Mouse (Mus musculus): ENCODE results near the gene Lonp1. TPM values are rescaled to one million over a fixed set of nuclear protein-coding genes. Genes with fewer than 3 reads are reported as not detected.
"Not testable (repeated sequence)": the region's sequence is repeated elsewhere in the genome, so short reads cannot be mapped to it uniquely, and the experiment has no call there.

Lonp1 gene
- polyA plus RNA-seq, 1 experiment from 2014 or later, result 62.6 TPM

DNA sequence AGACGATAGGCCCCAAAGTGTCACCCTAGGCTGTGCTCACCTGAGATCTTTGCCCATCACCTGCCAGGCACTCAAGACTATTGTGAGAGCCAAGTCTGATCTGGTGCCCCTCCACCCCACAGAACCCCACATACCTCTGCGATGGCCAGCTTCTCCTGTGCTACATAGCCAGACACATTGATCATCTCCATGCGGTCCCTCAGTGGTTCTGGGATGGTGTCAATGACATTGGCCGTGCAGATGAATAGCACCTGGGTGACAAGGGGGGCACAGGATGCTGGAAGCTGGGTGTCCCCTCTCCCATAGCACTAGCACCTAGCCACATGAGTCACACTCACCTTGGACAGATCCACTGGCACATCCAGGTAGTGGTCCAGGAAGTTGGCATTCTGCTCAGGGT, 10.9 kb downstream of the Lonp1 start:
- Histone ChIP-seq H3K27me3 (replicated peaks) (no peaks in the 10 kb centered on the region), H3K9me3 (no peaks in the 10 kb centered on the region), H3K27ac (no peak overlapping the region), H3K36me3 (peaks cover 51% of the 10 kb centered on the region), H3K4me1 (replicated peaks) (peaks cover 27% of the 10 kb centered on the region), H3K4me3 (replicated peaks) (no peak overlapping the region), H3K9ac (no peak overlapping the region), H3K4me2 (replicated peaks) (no peak overlapping the region)
- ATAC-seq, result no peak
- 85% methylated on average over 4 of the region's 4 CpGs for WGBS

DNA sequence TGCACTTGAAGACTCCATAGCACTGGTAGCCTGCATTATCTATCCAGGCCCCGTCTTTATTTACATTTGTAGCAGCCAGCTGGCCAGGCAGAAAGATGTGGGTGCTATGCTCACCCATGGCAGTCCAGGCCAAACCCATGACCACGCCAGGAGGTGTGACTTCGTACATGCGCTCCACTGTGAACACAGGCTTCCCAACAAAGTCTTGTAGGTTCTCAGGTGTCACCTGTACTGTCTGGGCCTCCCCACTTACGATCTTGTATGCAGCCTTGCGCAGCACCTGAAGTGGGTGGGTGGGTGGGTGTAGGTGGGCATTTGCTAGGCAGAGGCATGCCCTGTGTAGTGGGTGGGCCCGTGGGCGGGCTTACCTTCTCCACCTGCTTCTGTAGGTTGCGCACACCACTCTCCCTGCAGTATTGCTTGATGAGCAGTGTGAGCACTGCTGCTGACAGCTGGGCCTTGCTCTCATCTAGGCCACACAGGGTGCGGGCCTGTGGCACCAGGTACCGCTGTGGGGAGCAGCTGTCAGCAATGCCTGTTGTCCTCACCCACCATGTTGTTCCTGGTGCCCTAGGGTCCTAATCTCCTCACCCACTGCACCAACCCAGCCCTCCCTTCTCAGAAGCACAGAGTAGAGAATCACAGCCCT, 11.4 kb downstream of the Lonp1 start:
- peak overlapping the region; percentile 85 for H3K4me2 ChIP-seq (replicated peaks)
- peaks cover 47% of the 10 kb centered on the region for H3K36me3 ChIP-seq
- no peak for ATAC-seq
- H3K27me3 ChIP-seq (replicated peaks), result no peaks in the 10 kb centered on the region
- peak overlapping the region; percentile 74; the same call in 1 of the 2 replicates for H3K4me3 ChIP-seq (replicated peaks)
- 70% methylated on average over 11 of the region's 11 CpGs for WGBS
- no peak overlapping the region for H3K27ac ChIP-seq
- H3K4me1 ChIP-seq (replicated peaks), result peaks cover 27% of the 10 kb centered on the region
- peak overlapping the region; percentile 77 for H3K9ac ChIP-seq
- no peaks in the 10 kb centered on the region for H3K9me3 ChIP-seq

DNA sequence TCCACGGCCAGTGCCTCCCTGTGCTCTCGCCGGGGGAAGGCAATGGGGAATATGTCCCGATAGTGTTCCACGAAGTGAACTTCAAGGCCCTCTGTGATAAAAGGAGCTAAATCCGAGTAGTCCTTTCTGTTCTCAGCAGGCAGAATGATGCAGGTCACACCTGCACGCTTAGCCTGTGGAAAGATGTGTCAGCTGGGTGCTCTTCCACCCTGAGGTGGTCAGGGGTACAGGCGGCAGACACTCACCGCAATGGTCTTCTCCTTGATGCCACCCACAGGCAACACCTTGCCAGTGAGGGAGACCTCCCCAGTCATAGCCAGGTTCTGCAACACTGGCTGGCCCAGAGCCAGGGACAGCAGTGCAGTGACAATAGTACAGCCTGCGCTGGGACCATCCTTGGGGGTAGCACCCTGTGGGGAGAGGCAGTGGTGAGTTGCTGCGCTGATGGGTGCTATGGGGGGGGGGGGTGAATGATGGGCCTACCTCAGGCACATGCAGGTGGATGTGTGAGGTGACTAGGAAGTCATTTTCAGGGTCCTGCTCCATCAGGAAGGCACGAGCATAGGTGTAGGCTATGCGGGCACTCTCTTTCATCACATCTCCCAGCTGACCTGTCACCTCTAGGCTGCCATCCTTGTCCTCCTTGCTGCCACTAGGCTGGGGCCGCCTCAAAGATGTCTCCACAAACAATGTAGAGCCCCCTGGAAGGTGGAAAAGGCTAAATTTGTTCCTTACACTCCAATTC, 12.1 kb downstream of the Lonp1 start:
- H3K4me3 ChIP-seq (replicated peaks), result peak overlapping the region; percentile 74
- no peaks in the 10 kb centered on the region for H3K27me3 ChIP-seq (replicated peaks)
- H3K4me1 ChIP-seq (replicated peaks), result peaks cover 27% of the 10 kb centered on the region
- no peak for ATAC-seq
- peak overlapping the region; percentile 85 for H3K4me2 ChIP-seq (replicated peaks)
- 21% methylated on average over 14 of the region's 14 CpGs for WGBS
- H3K9ac ChIP-seq, result peak overlapping the region; percentile 77
- H3K9me3 ChIP-seq, result no peaks in the 10 kb centered on the region
- peaks cover 40% of the 10 kb centered on the region for H3K36me3 ChIP-seq
- H3K27ac ChIP-seq, result peak overlapping the region; percentile 88; the same call in 1 of the 2 replicates

DNA sequence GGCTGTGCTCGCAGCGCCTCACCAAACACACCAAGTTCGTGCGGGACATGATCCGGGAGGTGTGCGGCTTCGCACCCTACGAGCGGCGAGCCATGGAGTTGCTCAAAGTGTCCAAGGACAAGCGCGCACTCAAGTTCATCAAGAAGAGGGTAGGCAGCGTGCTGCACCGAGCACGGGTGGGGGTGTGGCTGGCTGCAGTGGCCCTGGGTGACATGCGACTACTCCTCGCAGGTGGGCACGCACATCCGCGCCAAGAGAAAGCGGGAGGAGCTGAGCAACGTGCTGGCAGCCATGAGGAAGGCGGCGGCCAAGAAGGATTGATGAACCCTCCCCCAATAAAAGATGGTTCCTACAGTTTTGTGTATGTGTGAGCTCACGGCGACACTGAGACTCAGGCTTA, 12.8 kb downstream of the Lonp1 start:
- not testable (repeated sequence) for H3K9me3 ChIP-seq; H3K27me3 ChIP-seq (replicated peaks); ATAC-seq
- Histone ChIP-seq H3K4me2 (replicated peaks) (peak overlapping the region; percentile 85), H3K9ac (peak overlapping the region; percentile 77), H3K27ac (peak overlapping the region; percentile 88), H3K4me3 (replicated peaks) (peak overlapping the region; percentile 74), H3K36me3 (peaks cover 37% of the 10 kb centered on the region), H3K4me1 (replicated peaks) (peaks cover 27% of the 10 kb centered on the region)
- WGBS, result 1% methylated on average over 26 of the region's 26 CpGs

DNA sequence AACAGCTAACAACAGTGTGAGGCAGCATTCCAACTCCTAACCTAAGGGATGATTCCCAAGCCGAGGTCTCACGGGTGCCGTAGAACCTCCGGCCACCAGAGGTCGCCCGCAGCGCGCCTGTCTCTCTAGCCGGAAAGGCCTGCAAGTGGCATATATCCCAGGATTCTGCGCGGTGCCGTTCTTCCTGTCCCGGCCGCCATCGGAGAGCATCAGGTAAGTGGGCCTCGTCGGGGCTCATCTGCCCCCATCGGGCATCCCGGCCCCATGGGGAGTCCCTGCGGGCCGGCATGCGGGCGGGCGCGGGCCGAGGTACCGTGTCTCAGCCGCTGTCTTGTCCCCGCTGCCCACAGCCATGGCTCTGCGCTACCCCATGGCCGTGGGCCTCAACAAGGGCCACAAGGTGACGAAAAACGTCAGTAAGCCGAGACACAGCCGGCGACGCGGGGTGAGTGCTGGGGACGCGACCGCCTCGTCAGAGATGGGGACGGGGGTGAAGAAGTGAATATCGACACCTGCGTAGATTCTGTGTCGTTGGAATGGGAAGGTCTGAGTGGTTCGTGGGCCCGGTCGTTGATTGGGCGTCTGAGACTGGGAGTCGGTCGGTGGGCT, 13.3 kb downstream of the Lonp1 start, which contains the start of gene Rpl36:
Gene Rpl36, plus strand, starts transcription at position 181 of the 609 bp plus-strand sequence.
- under 1% methylated on average over 52 of the region's 52 CpGs for WGBS
- peak within 1 kb of the TSS; percentile 74 for H3K4me3 ChIP-seq (replicated peaks)
- peak within 1 kb of the TSS; percentile 85 for H3K4me2 ChIP-seq (replicated peaks)
- peak within 1 kb of the TSS; percentile 77 for H3K9ac ChIP-seq
- H3K27me3 ChIP-seq (replicated peaks), result no peaks in the 10 kb centered on the region
- peak; percentile 56 for ATAC-seq
- H3K27ac ChIP-seq, result peak within 1 kb of the TSS; percentile 88
- H3K4me1 ChIP-seq (replicated peaks), result peaks cover 31% of the 10 kb centered on the region
- peaks cover 33% of the 10 kb centered on the region for H3K36me3 ChIP-seq
- no peaks in the 10 kb centered on the region for H3K9me3 ChIP-seq

DNA sequence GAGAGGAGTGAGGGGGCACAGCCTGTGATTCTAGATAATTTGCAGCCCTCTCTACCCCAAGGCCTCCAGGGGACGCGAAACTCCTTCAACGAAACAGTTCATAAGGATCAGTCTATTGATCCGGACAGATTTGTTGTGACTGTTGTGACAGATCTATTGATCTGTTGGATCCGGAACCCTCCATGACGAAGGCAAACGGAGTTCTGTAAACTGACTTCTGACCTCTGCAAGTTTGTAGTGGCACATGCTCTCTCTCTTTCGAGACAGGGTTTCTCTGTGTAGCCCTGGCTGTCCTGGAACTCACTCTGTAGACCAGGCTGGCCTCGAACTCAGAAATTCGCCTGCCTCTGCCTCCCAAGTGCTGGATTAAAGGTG, 14.1 kb downstream of the Lonp1 start:
- Histone ChIP-seq H3K4me2 (replicated peaks) (0 out of 2 replicates have a peak overlapping the region, but pooled peaks have one; percentile 33), H3K4me1 (replicated peaks) (peaks cover 33% of the 10 kb centered on the region), H3K36me3 (peaks cover 28% of the 10 kb centered on the region)
- ATAC-seq; H3K27me3 ChIP-seq (replicated peaks); H3K27ac ChIP-seq; H3K9me3 ChIP-seq; H3K4me3 ChIP-seq (replicated peaks); H3K9ac ChIP-seq: not testable (repeated sequence)
- 59% methylated on average over 10 of the region's 10 CpGs for WGBS

DNA sequence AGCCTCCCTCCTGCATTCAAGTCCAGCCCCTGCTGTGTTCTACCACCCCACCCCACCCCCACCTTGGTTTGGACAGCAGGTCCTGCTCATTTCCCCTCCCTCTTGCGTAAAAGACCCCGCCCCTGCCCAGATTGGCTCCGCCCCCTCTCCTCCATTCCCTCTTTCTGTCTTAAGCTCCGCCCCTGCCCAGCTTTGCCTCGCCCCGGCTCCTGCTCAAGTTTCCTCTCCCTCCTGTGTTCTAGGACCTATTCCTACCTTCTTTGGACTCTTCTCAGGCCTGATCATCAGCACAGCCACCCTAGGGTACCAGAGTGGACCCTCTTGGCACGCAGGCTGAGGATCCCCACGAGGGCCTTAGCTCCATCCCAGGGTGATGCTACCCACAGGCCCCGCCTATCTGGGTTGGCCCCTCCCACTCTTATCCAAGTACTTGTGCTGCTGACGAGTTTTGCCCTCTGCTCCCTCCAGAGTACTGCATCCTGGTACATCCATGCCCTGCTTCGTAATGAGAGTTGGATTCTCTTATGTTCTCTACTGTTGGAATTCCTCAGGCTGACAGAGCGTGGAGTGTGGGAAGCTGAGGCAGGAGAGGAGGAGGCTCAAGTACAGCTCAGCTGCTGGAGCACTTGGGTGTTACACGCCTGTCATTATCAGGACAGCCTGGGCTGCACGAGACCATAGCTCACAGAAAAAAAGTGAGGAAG, 14.7 kb downstream of the Lonp1 start:
- Histone ChIP-seq H3K27me3 (replicated peaks) (no peaks in the 10 kb centered on the region), H3K9ac (no peak overlapping the region), H3K9me3 (no peaks in the 10 kb centered on the region), H3K27ac (peak overlapping the region; percentile 6; the same call in 1 of the 2 replicates), H3K4me3 (replicated peaks) (0 out of 2 replicates have a peak overlapping the region, but pooled peaks have one; percentile 3), H3K4me2 (replicated peaks) (peak overlapping the region; percentile 33; the same call in 1 of the 2 replicates), H3K4me1 (replicated peaks) (peaks cover 33% of the 10 kb centered on the region), H3K36me3 (peaks cover 28% of the 10 kb centered on the region)
- ATAC-seq, result peak; percentile 5; the same call in 1 of the 2 replicates
- WGBS, result 18% methylated on average over 14 of the region's 14 CpGs

DNA sequence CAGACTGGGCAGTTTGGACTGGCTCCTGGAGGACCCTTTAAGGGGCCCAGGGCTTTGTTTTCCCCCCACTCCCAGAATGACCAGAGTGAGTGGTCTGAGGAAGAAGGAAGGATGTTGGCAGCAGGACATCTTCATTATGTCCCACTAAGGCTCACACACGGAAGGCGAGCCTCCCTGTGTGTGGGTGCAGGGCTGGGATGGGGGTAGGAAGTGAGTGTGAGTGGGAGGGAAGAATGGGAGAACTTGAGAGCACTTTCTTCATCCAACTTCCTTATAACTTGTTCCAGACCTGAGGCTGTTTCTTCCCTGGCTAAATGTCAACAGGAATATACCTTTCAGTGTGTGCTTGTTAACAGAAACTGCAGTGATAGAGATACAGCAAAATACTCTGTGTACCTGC, 15.4 kb downstream of the Lonp1 start:
- Histone ChIP-seq H3K36me3 (peaks cover 31% of the 10 kb centered on the region), H3K9me3 (no peaks in the 10 kb centered on the region), H3K4me2 (replicated peaks) (no peak overlapping the region), H3K4me3 (replicated peaks) (no peak overlapping the region), H3K27ac (peak overlapping the region; percentile 6; the same call in 1 of the 2 replicates), H3K4me1 (replicated peaks) (peaks cover 33% of the 10 kb centered on the region), H3K27me3 (replicated peaks) (no peaks in the 10 kb centered on the region), H3K9ac (no peak overlapping the region)
- WGBS, result 82% methylated on average over 2 of the region's 2 CpGs
- ATAC-seq, result no peak

DNA sequence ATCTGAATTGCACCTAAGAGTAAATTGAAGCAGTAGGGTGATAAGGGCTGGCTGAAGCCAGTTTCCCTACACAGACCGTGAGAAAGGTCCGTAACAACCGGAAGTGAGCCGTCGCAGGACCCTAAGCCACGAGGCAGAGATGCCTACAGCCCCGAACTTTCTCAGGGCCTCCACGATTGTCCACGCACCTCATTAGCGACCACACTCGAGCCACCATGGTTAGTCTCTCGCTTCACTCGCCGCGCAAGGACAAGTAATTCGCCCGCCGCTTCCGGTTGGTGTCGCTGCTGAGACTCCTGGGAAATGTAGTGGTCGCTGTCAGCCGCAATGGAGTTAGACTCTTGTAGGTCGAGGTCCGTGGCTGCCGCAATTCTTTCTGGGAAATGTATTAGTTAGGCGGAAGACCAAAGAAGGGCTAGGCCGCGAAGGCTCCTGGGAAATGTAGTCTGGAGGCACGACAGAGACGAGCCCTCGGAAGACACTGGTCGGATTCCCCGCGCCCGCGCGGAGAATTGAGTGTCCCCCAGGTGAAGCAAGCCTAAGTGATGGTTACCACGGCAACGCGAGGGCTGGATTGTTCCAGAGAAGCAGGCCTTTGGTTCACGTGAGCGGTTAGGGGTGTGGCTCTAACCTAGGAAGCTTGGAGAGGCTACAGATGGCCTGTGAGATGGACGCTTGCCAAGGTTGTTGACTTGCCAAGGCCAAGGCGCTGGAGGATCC, 17.1 kb downstream of the Lonp1 start, which contains the start of gene 2410015M20Rik:
Gene 2410015M20Rik, minus strand, starts transcription at position 320 of the 720 bp plus-strand sequence.
- ATAC-seq, result peak; percentile 89
- under 1% methylated on average over 44 of the region's 44 CpGs for WGBS
- Histone ChIP-seq H3K9ac (peak within 1 kb of the TSS; percentile 58), H3K36me3 (peaks cover 30% of the 10 kb centered on the region), H3K27me3 (replicated peaks) (no peaks in the 10 kb centered on the region), H3K4me1 (replicated peaks) (peaks cover 21% of the 10 kb centered on the region), H3K4me2 (replicated peaks) (peak within 1 kb of the TSS; percentile 72), H3K27ac (peak within 1 kb of the TSS; percentile 75), H3K4me3 (replicated peaks) (peak within 1 kb of the TSS; percentile 58), H3K9me3 (no peaks in the 10 kb centered on the region)

DNA sequence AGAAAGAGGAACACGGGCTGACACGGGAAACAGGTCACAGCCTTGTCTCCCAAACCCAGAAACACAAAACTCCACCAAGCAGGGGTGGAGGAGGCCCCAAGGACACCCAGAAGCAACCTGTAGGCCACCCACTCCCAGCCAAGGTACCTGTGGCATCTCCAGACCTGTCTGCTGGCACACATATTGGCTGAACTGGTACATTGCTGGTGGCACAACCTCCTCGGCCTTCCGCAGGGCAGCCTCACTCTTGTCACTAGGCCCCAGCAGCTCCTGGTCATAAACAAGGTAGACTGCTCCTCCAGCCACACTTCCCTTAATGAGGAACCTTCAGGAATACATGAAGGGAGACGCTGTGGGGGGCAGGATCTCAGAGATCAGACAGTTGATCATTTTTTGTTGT, 18.0 kb downstream of the Lonp1 start:
- ATAC-seq, result no peak
- H3K4me2 ChIP-seq (replicated peaks), result peak overlapping the region; percentile 64
- H3K27me3 ChIP-seq (replicated peaks), result no peaks in the 10 kb centered on the region
- 43% methylated on average over 5 of the region's 5 CpGs for WGBS
- peaks cover 16% of the 10 kb centered on the region for H3K4me1 ChIP-seq (replicated peaks)
- peak overlapping the region; percentile 75 for H3K27ac ChIP-seq
- peak overlapping the region; percentile 58 for H3K9ac ChIP-seq
- H3K9me3 ChIP-seq, result no peaks in the 10 kb centered on the region
- H3K36me3 ChIP-seq, result peaks cover 34% of the 10 kb centered on the region
- H3K4me3 ChIP-seq (replicated peaks), result peak overlapping the region; percentile 58

DNA sequence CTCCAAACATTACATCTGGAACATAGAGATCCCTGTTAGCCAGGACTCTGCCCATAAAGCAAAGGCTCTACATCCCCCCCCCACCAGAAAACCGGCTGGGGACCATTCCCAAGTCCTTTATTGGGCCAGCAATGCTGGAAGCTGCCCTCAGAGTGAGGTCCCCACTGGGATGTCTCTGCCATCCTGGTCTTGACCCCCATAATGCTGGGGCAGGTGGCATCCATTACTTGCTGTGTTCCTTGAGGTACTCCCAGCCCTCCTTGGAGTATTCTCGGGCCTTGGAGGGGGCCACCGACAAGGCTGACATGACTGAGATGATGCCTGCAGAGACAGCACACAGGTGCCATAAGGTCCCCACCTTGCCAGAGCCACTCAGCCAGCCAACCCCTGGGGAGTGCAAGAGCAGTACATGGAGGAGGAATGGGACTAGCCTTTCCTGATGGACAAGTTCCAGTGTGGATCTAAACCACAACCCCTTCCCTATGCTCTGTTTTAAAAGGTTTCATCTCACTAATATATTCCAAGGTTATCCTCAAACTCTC, 19.1 kb downstream of the Lonp1 start:
- H3K4me1 ChIP-seq (replicated peaks), result peaks cover 16% of the 10 kb centered on the region
- ATAC-seq, result no peak
- H3K4me2 ChIP-seq (replicated peaks), result no peak overlapping the region; the same call in 1 of the 2 replicates
- no peak overlapping the region for H3K4me3 ChIP-seq (replicated peaks)
- H3K27me3 ChIP-seq (replicated peaks), result no peaks in the 10 kb centered on the region
- no peaks in the 10 kb centered on the region for H3K9me3 ChIP-seq
- WGBS, result 79% methylated on average over 3 of the region's 3 CpGs
- H3K9ac ChIP-seq, result no peak overlapping the region
- H3K36me3 ChIP-seq, result peaks cover 45% of the 10 kb centered on the region
- H3K27ac ChIP-seq, result no peak overlapping the region
